Mouse (Mus musculus) G1E (cell line): Measurements from ENCODE around the gene Thap8.

Experiments used
- CTCF ChIP-seq: IDR thresholded peaks from 2 replicates; pipeline ENCODE4 v1.5.1; 2012; ENCODE audit warnings: low read depth, low read length, inconsistent platforms, mixed read lengths
- GATA1 ChIP-seq: IDR thresholded peaks from 2 replicates; pipeline ENCODE4 v1.6.1; 2012; ENCODE audit warnings: borderline replicate concordance, low read length, inconsistent platforms, mixed read lengths
- POLR2AphosphoS5 ChIP-seq: IDR thresholded peaks from 2 replicates; pipeline ENCODE4 v1.6.1; 2012; ENCODE audit warnings: low read depth, low read length, inconsistent platforms; ENCODE audit not compliant: insufficient replicate concordance
- TAL1 ChIP-seq: conservative IDR thresholded peaks from 2 replicates; pipeline ENCODE4 v1.6.1; 2012; ENCODE audit warnings: low read depth, low read length, inconsistent platforms, mixed read lengths

DNA sequence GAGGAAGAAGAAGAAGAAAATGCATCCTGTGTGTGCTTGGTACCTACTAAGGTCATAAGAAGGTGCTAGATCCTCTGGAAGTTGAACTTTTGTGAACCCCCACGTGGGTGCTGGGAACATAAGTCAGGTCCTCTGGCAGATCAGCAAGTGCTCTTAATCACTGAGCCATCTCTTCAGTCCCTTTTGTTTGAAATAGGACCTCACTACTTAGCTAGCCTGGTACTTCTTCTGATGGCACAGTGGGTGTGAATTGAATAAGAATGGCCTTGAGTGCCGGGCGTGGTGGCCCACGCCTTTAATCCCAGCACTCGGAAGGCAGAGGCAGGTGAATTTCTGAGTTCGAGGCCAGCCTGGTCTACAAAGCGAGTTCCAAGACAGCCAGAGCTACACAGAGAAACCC, 14.0 kb upstream of the Thap8 start:
- TF ChIP-seq CTCF = no peak
- TF ChIP-seq GATA1 = no peak
- TF ChIP-seq TAL1 = no peak
- no peak for TF ChIP-seq POLR2AphosphoS5
